Mouse (Mus musculus) left cerebral cortex, adult 2 months (tissue): ENCODE measurements at regions not wholly inside any gene's neighbourhood (a gene's known extent, or its start where the extent isn't known, plus 50 kb on each side); places are given as distances from the start of the nearest gene placed in this dataset.

Experiments used
- DNase-seq, 2 experiments: peaks; one replicate each; pipeline ENCODE4 v3.0.0; 2021 to 2022; ENCODE audit warnings: low spot score in 2 of 2, mixed read lengths in 1 of 2; ENCODE audit errors: extremely low spot score in 1 of 2
- H3K27ac ChIP-seq: fragments of 200-600 bp; 2 replicates; pipeline ENCODE4 v1.8.1; 2022
- H3K4me3 ChIP-seq: fragments of 200-600 bp; 2 replicates; pipeline ENCODE4 v1.8.1; 2022
- CTCF ChIP-seq: fragments of 200-600 bp; IDR thresholded peaks from 2 replicates; pipeline ENCODE4 v1.8.1; 2022; ENCODE audit warnings: antibody characterized with exemption, mild to moderate bottlenecking, moderate library complexity
- intact Hi-C: fragments of 180-260 bp; cut with DNase I; formaldehyde crosslinking; loops from one replicate; pipeline ENCODE4 v1.15.1; 2025

- intact Hi-C loops = loop anchor here (5.0 kb wide), 1 partner anchor 132 kb away; no protein-coding TSS in a partner anchor
- peak; percentile 53 to 57 for DNase-seq
- no peak for TF ChIP-seq CTCF
- Histone ChIP-seq H3K4me3 (no peak overlapping the region), H3K27ac (peak overlapping the region; percentile 26; the same call in 1 of the 2 replicates)
Measured at GRCm38 (mm10) chr6:32739162-32739745, 151.3 kb upstream of the Plxna4 start.

DNA sequence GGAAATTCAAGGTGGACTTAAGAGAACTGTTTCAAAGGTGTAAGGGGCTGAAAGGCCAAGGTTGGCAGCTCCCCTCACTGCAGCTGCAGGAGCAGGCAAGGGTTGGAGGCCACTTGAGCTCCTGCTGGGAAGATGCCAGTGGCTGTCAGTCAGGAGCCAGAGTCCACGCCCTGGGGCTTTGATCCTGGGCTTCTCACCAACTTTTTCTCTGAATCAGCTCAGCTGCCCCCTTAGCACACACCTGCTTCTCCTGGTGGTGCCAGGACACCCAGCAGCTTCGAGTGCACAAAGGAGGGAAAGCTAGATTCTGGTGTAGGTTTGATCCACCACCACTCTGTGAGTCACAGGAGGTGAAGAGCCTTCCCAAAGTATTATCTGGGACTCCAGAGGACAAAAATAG, 140.7 kb upstream of the Plxna4 start:
- no peak for DNase-seq
- TF ChIP-seq CTCF = no peak
- H3K4me3 ChIP-seq = no peak overlapping the region
- no peak overlapping the region for H3K27ac ChIP-seq
- intact Hi-C loops = no loop called here

GRCm38 (mm10) chr6:32726571-32726970, 138.6 kb upstream of the Plxna4 start:
- no peak for TF ChIP-seq CTCF
- DNase-seq = no peak
- intact Hi-C loops = no loop called here
- H3K4me3 ChIP-seq = no peak overlapping the region
- no peak overlapping the region for H3K27ac ChIP-seq

GRCm38 (mm10) chr6:32717860-32718259, 129.9 kb upstream of the Plxna4 start:
- Histone ChIP-seq H3K4me3 (no peak overlapping the region), H3K27ac (no peak overlapping the region)
- intact Hi-C loops = loop anchor here (5.0 kb wide), 1 partner anchor 116 kb away; no protein-coding TSS in a partner anchor
- no peak for DNase-seq
- TF ChIP-seq CTCF = no peak

GRCm38 (mm10) chr6:32715137-32715536, 127.1 kb upstream of the Plxna4 start:
- no peak overlapping the region for H3K27ac ChIP-seq
- peak in 1 of 2 experiments; percentile 25 for DNase-seq
- intact Hi-C loops = loop anchor here (5.0 kb wide), 1 partner anchor 113 kb away; no protein-coding TSS in a partner anchor

DNA sequence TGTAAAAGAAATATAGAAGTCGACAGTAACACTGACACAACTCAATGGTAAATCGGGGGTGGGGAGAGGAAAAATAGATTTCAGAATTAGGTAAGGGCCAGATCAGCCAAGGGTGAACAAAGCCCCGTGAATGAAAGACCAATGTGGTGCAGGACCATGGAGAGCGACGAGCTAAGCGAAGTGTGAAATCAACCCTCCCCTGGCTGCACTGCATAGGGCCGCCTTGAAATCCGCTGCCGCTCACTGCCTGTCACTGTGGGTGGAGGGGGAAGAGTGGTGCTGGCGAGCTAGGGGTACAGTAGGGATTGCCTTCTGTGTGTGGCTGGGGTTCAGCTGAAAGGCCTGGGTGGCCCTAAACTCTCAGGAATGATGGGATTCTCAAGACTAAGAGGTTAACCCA, 122.2 kb upstream of the Plxna4 start:
- intact Hi-C loops = no loop called here
- TF ChIP-seq CTCF = no peak
- H3K27ac ChIP-seq = no peak overlapping the region
- no peak for DNase-seq
- H3K4me3 ChIP-seq = no peak overlapping the region

More at GRCm38 (mm10) chr6:32715137-32715536, 127.1 kb upstream of the Plxna4 start:
- H3K4me3 ChIP-seq = no peak overlapping the region
- TF ChIP-seq CTCF = no peak

DNA sequence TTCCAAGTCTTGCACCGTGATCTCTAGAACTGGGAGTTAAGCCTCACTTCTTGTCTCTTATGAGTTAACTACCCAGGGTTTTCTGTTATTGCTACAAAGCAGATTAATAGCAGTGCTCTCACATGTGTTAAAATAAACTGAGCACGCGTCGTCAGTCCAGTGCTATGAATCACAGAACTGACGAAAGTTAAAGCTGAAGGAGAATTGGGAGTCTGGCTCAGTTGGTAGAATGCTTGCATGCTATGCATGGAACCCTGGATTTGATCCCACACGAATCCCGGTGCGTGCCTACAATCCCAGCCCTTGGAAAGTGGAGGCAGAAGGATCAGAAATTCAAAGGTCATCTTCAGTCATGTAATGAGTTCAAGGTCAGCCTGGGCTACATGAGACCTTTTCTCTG, 121.6 kb upstream of the Plxna4 start:
- intact Hi-C loops = no loop called here
- no peak for DNase-seq
- no peak overlapping the region for H3K4me3 ChIP-seq
- no peak overlapping the region for H3K27ac ChIP-seq
- no peak for TF ChIP-seq CTCF

DNA sequence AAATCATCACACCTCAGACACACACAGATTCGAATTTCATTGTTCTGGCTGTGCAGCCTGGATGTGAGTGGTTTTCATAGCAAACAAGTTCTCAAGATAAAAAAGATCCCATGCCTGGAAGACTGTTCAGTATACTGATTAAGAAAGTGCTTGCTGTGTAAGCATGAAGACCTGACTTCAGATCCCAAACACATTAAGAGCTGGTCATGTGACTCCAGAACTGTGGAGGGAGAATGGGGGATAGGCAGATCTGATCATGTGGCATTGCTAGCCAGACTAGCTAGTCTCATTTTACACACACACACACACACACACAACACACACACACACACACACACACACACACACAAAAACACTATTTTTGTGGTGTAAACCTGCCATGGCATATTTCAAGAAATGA, 119.4 kb upstream of the Plxna4 start:
- no peak for DNase-seq
- intact Hi-C loops = no loop called here
- no peak for TF ChIP-seq CTCF
- Histone ChIP-seq H3K27ac (no peak overlapping the region), H3K4me3 (no peak overlapping the region)

DNA sequence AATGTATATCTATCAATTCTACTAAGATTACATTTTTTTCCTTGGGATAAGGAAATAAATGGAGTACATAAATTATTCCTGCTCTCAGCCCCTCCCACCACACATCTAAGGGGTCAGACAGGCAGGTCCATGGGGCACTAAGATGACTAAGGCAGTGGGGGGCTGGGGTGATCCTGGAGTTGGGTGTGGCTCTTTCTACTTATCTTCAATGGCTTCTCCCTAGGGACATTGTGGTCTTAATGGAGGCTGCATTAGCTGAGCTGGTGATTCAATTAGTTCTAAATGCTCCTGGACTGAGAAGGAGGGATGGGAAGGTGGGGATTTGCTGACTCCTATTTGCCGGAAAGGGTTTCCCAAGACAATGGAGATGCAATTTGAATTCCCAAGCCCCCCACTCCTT, 118.4 kb upstream of the Plxna4 start:
- no peak for DNase-seq
- H3K27ac ChIP-seq = no peak overlapping the region
- intact Hi-C loops = no loop called here
- H3K4me3 ChIP-seq = no peak overlapping the region
- TF ChIP-seq CTCF = no peak

DNA sequence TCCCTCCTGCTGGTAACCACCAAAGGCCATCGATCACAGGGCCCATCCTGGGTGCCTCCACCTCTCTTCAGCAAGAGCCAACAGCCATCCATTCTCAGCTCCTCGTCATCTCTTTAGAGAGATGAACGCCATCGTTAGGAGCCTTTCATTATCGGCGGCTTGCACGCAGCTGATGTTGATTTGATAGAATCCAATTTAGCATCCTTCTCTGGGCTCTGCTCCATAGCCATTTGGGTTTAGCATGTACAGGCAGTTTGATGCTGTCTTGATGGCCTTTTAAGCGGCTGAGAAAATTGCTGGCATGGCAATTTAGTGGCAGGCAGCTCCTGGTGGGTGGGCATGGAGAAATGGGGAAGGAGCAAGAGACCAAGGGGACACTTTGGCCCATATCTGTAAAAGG, 115.5 kb upstream of the Plxna4 start:
- intact Hi-C loops = no loop called here
- DNase-seq = no peak
- H3K27ac ChIP-seq = no peak overlapping the region
- H3K4me3 ChIP-seq = no peak overlapping the region
- no peak for TF ChIP-seq CTCF

GRCm38 (mm10) chr6:32702245-32702791, 114.3 kb upstream of the Plxna4 start:
- Histone ChIP-seq H3K4me3 (no peak overlapping the region), H3K27ac (no peak overlapping the region)
- no peak for DNase-seq
- no peak for TF ChIP-seq CTCF
- intact Hi-C loops = no loop called here

DNA sequence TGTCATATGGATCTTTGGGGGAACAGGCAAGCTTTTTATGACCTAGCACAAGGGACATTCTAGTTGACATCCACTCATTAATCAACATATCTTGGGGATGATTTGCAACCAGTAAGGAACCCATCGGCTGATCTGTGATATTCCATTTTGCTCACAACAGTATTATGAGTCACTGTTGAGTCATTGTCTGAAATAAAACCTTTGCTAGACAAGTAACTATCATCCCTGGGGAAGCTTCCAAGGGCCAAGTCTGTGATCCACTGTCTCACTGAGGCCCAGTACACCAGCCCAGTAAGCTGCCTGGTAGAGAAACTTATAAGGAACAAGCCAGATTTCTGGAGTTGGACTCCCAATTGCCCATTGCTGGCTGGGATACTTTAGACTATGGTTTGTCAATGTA, 111.8 kb upstream of the Plxna4 start:
- Histone ChIP-seq H3K4me3 (no peak overlapping the region), H3K27ac (no peak overlapping the region)
- TF ChIP-seq CTCF = no peak
- intact Hi-C loops = no loop called here
- DNase-seq = no peak

GRCm38 (mm10) chr6:32697771-32698270, 109.8 kb upstream of the Plxna4 start:
- intact Hi-C loops = no loop called here
- no peak for DNase-seq
- Histone ChIP-seq H3K4me3 (no peak overlapping the region), H3K27ac (no peak overlapping the region)
- TF ChIP-seq CTCF = no peak
